Mouse (Mus musculus): ENCODE data around the gene Gm28053. TPM values are rescaled to one million over a fixed set of nuclear protein-coding genes. Genes with fewer than 3 reads are reported as not detected.

The Gm28053 gene
- polyA plus RNA-seq, 1 experiment from 2014 or later: 2.6 TPM

DNA sequence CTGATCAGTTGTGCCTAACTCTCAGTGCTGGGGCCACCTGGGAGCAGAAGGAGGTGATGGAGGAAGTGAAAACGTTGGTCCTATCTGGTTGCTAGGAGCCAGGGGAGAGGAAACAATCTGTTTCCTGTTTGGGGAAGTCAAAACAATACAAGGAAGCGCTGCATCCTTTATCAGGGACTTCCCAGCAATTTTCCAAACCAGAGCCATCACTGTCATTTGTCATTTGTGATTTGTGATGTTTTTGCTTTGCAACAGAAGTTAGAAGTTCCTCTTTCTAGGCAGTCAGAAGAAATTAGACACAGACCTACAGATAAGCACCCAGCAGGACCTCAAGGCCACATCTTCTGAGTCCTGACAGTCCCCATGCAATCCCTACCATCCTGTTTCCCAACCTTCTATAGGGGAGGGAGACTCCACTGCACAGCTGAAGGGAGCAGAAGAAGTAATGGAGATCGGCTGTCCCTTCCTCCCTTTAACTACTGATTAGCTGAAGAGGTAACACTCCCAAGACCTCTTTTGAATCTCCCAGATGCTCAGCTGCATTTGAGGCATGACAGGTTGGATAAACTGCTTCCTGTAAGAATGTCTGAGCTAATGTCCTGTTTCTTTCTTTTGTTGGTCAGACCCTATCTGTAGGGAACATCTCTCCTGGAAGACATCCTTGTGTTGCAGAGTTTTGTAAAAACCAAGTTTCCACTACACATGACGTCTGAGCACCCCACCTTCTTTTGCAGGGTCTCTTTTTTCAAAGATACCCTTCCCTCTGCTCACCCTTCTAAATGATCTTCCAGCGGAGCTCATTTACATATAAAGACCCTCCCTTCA, 17.9 kb upstream of the Gm28053 start:
- H3K4me2 ChIP-seq: no peak overlapping the region
- H3K4me3 ChIP-seq (ENCODE audit: low read depth, low read length): no peak overlapping the region
- H3K9me3 ChIP-seq (replicated peaks; ENCODE audit: control insufficient read depth, low read length): no peaks in the 10 kb centered on the region
- H3K27me3 ChIP-seq (ENCODE audit: control insufficient read depth, insufficient read depth, low read length): no peaks in the 10 kb centered on the region
- H3K27ac ChIP-seq (ENCODE audit: low read depth, low read length): peak overlapping the region; percentile 54
- WGBS (ENCODE audit: insufficient replicate concordance): 31% methylated on average over 5 of the region's 5 CpGs
- peak; percentile 68 for ATAC-seq (replicated peaks; ENCODE audit: insufficient number of reproducible peaks, low FRiP score, low TSS enrichment)
- H3K4me1 ChIP-seq (ENCODE audit: control insufficient read depth, insufficient read depth, low read length): no peaks in the 10 kb centered on the region
- no peak overlapping the region for H3K9ac ChIP-seq (ENCODE audit: low read depth, low read length)
- H3K36me3 ChIP-seq (ENCODE audit: control insufficient read depth, insufficient read depth, low read length): no peaks in the 10 kb centered on the region

- no peaks in the 10 kb centered on the region for H3K4me1 ChIP-seq (ENCODE audit: control insufficient read depth, insufficient read depth, low read length)
- no peaks in the 10 kb centered on the region for H3K36me3 ChIP-seq (ENCODE audit: control insufficient read depth, insufficient read depth, low read length)
- no peak overlapping the region for H3K4me2 ChIP-seq
- H3K27ac ChIP-seq (ENCODE audit: low read depth, low read length): peak overlapping the region; percentile 54
- no peak overlapping the region for H3K4me3 ChIP-seq (ENCODE audit: low read depth, low read length)
- no peaks in the 10 kb centered on the region for H3K9me3 ChIP-seq (replicated peaks; ENCODE audit: control insufficient read depth, low read length)
- H3K27me3 ChIP-seq (ENCODE audit: control insufficient read depth, insufficient read depth, low read length): no peaks in the 10 kb centered on the region
- H3K9ac ChIP-seq (ENCODE audit: low read depth, low read length): no peak overlapping the region
- no peak for ATAC-seq (replicated peaks; ENCODE audit: insufficient number of reproducible peaks, low FRiP score, low TSS enrichment)
- 74% methylated on average over 7 of the region's 7 CpGs for WGBS (ENCODE audit: insufficient replicate concordance)
Measured at GRCm38 (mm10) chr6:48702146-48702545, 16.3 kb upstream of the Gm28053 start.

- no peak for ATAC-seq (replicated peaks; ENCODE audit: insufficient number of reproducible peaks, low FRiP score, low TSS enrichment)
- no peak overlapping the region for H3K9ac ChIP-seq (ENCODE audit: low read depth, low read length)
- H3K27ac ChIP-seq (ENCODE audit: low read depth, low read length): no peak overlapping the region
- 63% methylated on average over 5 of the region's 5 CpGs for WGBS (ENCODE audit: insufficient replicate concordance)
- H3K4me3 ChIP-seq (ENCODE audit: low read depth, low read length): no peak overlapping the region
- no peaks in the 10 kb centered on the region for H3K9me3 ChIP-seq (replicated peaks; ENCODE audit: control insufficient read depth, low read length)
- no peak overlapping the region for H3K4me2 ChIP-seq
- H3K36me3 ChIP-seq (ENCODE audit: control insufficient read depth, insufficient read depth, low read length): no peaks in the 10 kb centered on the region
- no peaks in the 10 kb centered on the region for H3K4me1 ChIP-seq (ENCODE audit: control insufficient read depth, insufficient read depth, low read length)
- H3K27me3 ChIP-seq (ENCODE audit: control insufficient read depth, insufficient read depth, low read length): no peaks in the 10 kb centered on the region
Measured at GRCm38 (mm10) chr6:48702601-48703000, 15.8 kb upstream of the Gm28053 start.

DNA sequence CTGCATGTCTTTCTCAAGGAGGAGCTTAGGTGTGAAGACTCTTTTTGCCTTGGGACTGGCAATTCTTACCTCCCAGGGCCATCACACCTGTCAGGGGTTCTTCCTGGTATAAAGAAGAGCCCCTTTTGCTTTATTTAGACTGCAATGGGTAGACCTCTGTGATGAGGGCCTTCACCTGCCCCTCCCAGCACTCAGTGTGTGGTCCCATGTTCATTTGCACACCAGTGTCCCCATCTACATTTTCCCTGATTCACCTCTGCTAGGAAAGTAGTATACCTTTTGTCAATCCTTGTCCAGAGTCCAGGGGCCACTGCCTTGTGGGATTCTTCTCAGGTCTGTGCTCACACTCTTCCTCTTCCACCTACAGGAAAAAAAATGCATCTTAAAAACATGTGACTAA, 14.3 kb upstream of the Gm28053 start:
- no peak overlapping the region for H3K4me3 ChIP-seq (ENCODE audit: low read depth, low read length)
- no peaks in the 10 kb centered on the region for H3K4me1 ChIP-seq (ENCODE audit: control insufficient read depth, insufficient read depth, low read length)
- H3K36me3 ChIP-seq (ENCODE audit: control insufficient read depth, insufficient read depth, low read length): no peaks in the 10 kb centered on the region
- no peak for ATAC-seq (replicated peaks; ENCODE audit: insufficient number of reproducible peaks, low FRiP score, low TSS enrichment)
- H3K9ac ChIP-seq (ENCODE audit: low read depth, low read length): no peak overlapping the region
- H3K4me2 ChIP-seq: no peak overlapping the region
- no peaks in the 10 kb centered on the region for H3K9me3 ChIP-seq (replicated peaks; ENCODE audit: control insufficient read depth, low read length)
- no peaks in the 10 kb centered on the region for H3K27me3 ChIP-seq (ENCODE audit: control insufficient read depth, insufficient read depth, low read length)
- no peak overlapping the region for H3K27ac ChIP-seq (ENCODE audit: low read depth, low read length)

GRCm38 (mm10) chr6:48706130-48706529, 12.3 kb upstream of the Gm28053 start:
- peak overlapping the region; percentile 46 for H3K4me2 ChIP-seq
- 44% methylated on average over 3 of the region's 3 CpGs for WGBS (ENCODE audit: insufficient replicate concordance)
- ATAC-seq (replicated peaks; ENCODE audit: insufficient number of reproducible peaks, low FRiP score, low TSS enrichment): no peak
- H3K4me3 ChIP-seq (ENCODE audit: low read depth, low read length): peak overlapping the region; percentile 6; the same call in 1 of the 2 replicates
- H3K4me1 ChIP-seq (ENCODE audit: control insufficient read depth, insufficient read depth, low read length): no peaks in the 10 kb centered on the region
- H3K9ac ChIP-seq (ENCODE audit: low read depth, low read length): peak overlapping the region; percentile 36; the same call in 1 of the 2 replicates
- H3K36me3 ChIP-seq (ENCODE audit: control insufficient read depth, insufficient read depth, low read length): no peaks in the 10 kb centered on the region
- peak overlapping the region; percentile 31 for H3K27ac ChIP-seq (ENCODE audit: low read depth, low read length)
- no peaks in the 10 kb centered on the region for H3K9me3 ChIP-seq (replicated peaks; ENCODE audit: control insufficient read depth, low read length)
- H3K27me3 ChIP-seq (ENCODE audit: control insufficient read depth, insufficient read depth, low read length): no peaks in the 10 kb centered on the region

GRCm38 (mm10) chr6:48720326-48720725, 1.9 kb downstream of the Gm28053 start:
- Histone ChIP-seq H3K9me3 (replicated peaks; ENCODE audit: control insufficient read depth, low read length) (no peaks in the 10 kb centered on the region), H3K27ac (ENCODE audit: low read depth, low read length) (no peak overlapping the region), H3K4me1 (ENCODE audit: control insufficient read depth, insufficient read depth, low read length) (0 out of 2 replicates have a peak, but pooled peaks cover 2% of the 10 kb centered on the region), H3K4me2 (no peak overlapping the region), H3K9ac (ENCODE audit: low read depth, low read length) (no peak overlapping the region), H3K4me3 (ENCODE audit: low read depth, low read length) (no peak overlapping the region), H3K36me3 (ENCODE audit: control insufficient read depth, insufficient read depth, low read length) (no peaks in the 10 kb centered on the region), H3K27me3 (ENCODE audit: control insufficient read depth, insufficient read depth, low read length) (no peaks in the 10 kb centered on the region)
- 80% methylated on average over 4 of the region's 4 CpGs for WGBS (ENCODE audit: insufficient replicate concordance)
- no peak for ATAC-seq (replicated peaks; ENCODE audit: insufficient number of reproducible peaks, low FRiP score, low TSS enrichment)

- Histone ChIP-seq H3K4me3 (ENCODE audit: low read depth, low read length) (no peak overlapping the region), H3K27me3 (ENCODE audit: control insufficient read depth, insufficient read depth, low read length) (no peaks in the 10 kb centered on the region), H3K9me3 (replicated peaks; ENCODE audit: control insufficient read depth, low read length) (no peaks in the 10 kb centered on the region), H3K36me3 (ENCODE audit: control insufficient read depth, insufficient read depth, low read length) (no peaks in the 10 kb centered on the region), H3K4me1 (ENCODE audit: control insufficient read depth, insufficient read depth, low read length) (0 out of 2 replicates have a peak, but pooled peaks cover 6% of the 10 kb centered on the region), H3K9ac (ENCODE audit: low read depth, low read length) (no peak overlapping the region), H3K4me2 (no peak overlapping the region), H3K27ac (ENCODE audit: low read depth, low read length) (no peak overlapping the region)
- ATAC-seq (replicated peaks; ENCODE audit: insufficient number of reproducible peaks, low FRiP score, low TSS enrichment): no peak
- 75% methylated on average over 8 of the region's 8 CpGs for WGBS (ENCODE audit: insufficient replicate concordance)
Measured at GRCm38 (mm10) chr6:48723468-48723867, 5.1 kb downstream of the Gm28053 start.

DNA sequence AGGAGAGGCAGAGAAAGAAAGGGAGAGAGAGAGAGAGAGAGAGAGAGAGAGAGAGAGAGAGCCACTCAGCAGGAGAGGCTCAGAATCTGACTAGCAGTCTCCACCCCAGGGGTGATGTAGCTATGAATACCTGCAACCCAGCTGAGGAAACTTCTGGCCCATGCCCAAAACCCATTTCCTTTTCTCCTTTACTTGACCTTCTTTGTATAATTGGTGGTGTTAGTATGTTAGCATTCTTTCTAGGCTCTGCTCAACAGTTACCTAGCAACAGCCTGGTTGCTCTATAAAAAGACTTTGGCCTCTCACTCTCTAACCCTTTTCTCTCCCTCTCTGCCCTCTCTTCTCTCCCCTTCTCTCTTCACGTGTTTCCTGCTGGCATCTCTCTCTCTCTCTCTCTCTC, 7.1 kb downstream of the Gm28053 start:
- ATAC-seq (replicated peaks; ENCODE audit: insufficient number of reproducible peaks, low FRiP score, low TSS enrichment): no peak
- Histone ChIP-seq H3K9ac (ENCODE audit: low read depth, low read length) (no peak overlapping the region), H3K4me3 (ENCODE audit: low read depth, low read length) (no peak overlapping the region), H3K27me3 (ENCODE audit: control insufficient read depth, insufficient read depth, low read length) (no peaks in the 10 kb centered on the region), H3K9me3 (replicated peaks; ENCODE audit: control insufficient read depth, low read length) (no peaks in the 10 kb centered on the region), H3K4me2 (no peak overlapping the region), H3K36me3 (ENCODE audit: control insufficient read depth, insufficient read depth, low read length) (no peaks in the 10 kb centered on the region), H3K27ac (ENCODE audit: low read depth, low read length) (no peak overlapping the region), H3K4me1 (ENCODE audit: control insufficient read depth, insufficient read depth, low read length) (0 out of 2 replicates have a peak, but pooled peaks cover 6% of the 10 kb centered on the region)
- 0% methylated on average over 1 of the region's 1 CpGs for WGBS (ENCODE audit: insufficient replicate concordance)

GRCm38 (mm10) chr6:48727761-48728160, 9.4 kb downstream of the Gm28053 start:
- Histone ChIP-seq H3K4me2 (no peak overlapping the region), H3K4me1 (ENCODE audit: control insufficient read depth, insufficient read depth, low read length) (0 out of 2 replicates have a peak, but pooled peaks cover 6% of the 10 kb centered on the region), H3K9me3 (replicated peaks; ENCODE audit: control insufficient read depth, low read length) (no peaks in the 10 kb centered on the region), H3K4me3 (ENCODE audit: low read depth, low read length) (no peak overlapping the region), H3K36me3 (ENCODE audit: control insufficient read depth, insufficient read depth, low read length) (no peaks in the 10 kb centered on the region), H3K27me3 (ENCODE audit: control insufficient read depth, insufficient read depth, low read length) (no peaks in the 10 kb centered on the region), H3K9ac (ENCODE audit: low read depth, low read length) (no peak overlapping the region), H3K27ac (ENCODE audit: low read depth, low read length) (no peak overlapping the region)
- ATAC-seq (replicated peaks; ENCODE audit: insufficient number of reproducible peaks, low FRiP score, low TSS enrichment): no peak
- 75% methylated on average over 5 of the region's 5 CpGs for WGBS (ENCODE audit: insufficient replicate concordance)

All from heart, embryonic 11.5 days (tissue).